Mouse (Mus musculus): ENCODE data around the gene Rundc1.
"Not testable (repeated sequence)": the region's sequence is repeated elsewhere in the genome, so short reads cannot be mapped to it uniquely, and the experiment has no call there.

Rundc1 gene

GRCm38 (mm10) chr11:101424925-101425813 is at the start of gene Rundc1, which contains the start of gene Ptges3l:
Rundc1 (plus strand) TSS chr11:101425085.
Ptges3l (minus strand) TSS chr11:101425333.
- DNase-seq, result peak; percentile 99

- not testable (repeated sequence) for DNase-seq
These were observed 46.7 kb upstream of the Rundc1 start for GRCm38 (mm10) chr11:101378196-101378595.

GRCm38 (mm10) chr11:101378926-101379325 is 46.0 kb upstream of the Rundc1 start:
- no peak for DNase-seq

GRCm38 (mm10) chr11:101381817-101382216 is 43.1 kb upstream of the Rundc1 start:
- DNase-seq, result no peak

- DNase-seq, result peak; percentile 50
These were observed 29.8 kb upstream of the Rundc1 start for GRCm38 (mm10) chr11:101395110-101395509.

- no peak for DNase-seq
These were observed 9.6 kb upstream of the Rundc1 start for GRCm38 (mm10) chr11:101415306-101415705.

- no peak for DNase-seq
These were observed 8.3 kb upstream of the Rundc1 start for GRCm38 (mm10) chr11:101416433-101417100.

GRCm38 (mm10) chr11:101417101-101417855 is 7.6 kb upstream of the Rundc1 start, which contains the start of gene Aarsd1:
Aarsd1 (minus strand) TSS chr11:101417615.
- DNase-seq, result peak; percentile 86

- DNase-seq, result no peak
These were observed 5.9 kb upstream of the Rundc1 start for GRCm38 (mm10) chr11:101418991-101419390.

GRCm38 (mm10) chr11:101419610-101420009 is 5.3 kb upstream of the Rundc1 start:
- no peak for DNase-seq

GRCm38 (mm10) chr11:101420148-101420547 is 4.7 kb upstream of the Rundc1 start:
- no peak for DNase-seq

GRCm38 (mm10) chr11:101424105-101424851 is 607 bp upstream of the Rundc1 start, which contains the start of gene Gm27029:
Gm27029 (minus strand) TSS chr11:101424796.
- peak in 1 of 2 experiments; percentile 15 for DNase-seq

GRCm38 (mm10) chr11:101426165-101426564 is 1.3 kb downstream of the Rundc1 start:
- DNase-seq, result no peak

GRCm38 (mm10) chr11:101431327-101431726 is 6.4 kb downstream of the Rundc1 start:
- no peak for DNase-seq

GRCm38 (mm10) chr11:101433396-101433795 is 8.5 kb downstream of the Rundc1 start:
- no peak for DNase-seq

- no peak for DNase-seq
These were observed 10.9 kb downstream of the Rundc1 start for GRCm38 (mm10) chr11:101435831-101436230.

- no peak for DNase-seq
These were observed 12.0 kb downstream of the Rundc1 start for GRCm38 (mm10) chr11:101436916-101437315.

GRCm38 (mm10) chr11:101438006-101438405 is 13.1 kb downstream of the Rundc1 start:
- DNase-seq, result not testable (repeated sequence)

GRCm38 (mm10) chr11:101441450-101442126 is 16.7 kb downstream of the Rundc1 start:
- DNase-seq, result not testable (repeated sequence)

- DNase-seq, result peak; percentile 95 to 96
These were observed 17.3 kb downstream of the Rundc1 start, which contains the start of gene Rpl27 for GRCm38 (mm10) chr11:101442127-101442693. Rpl27 (plus strand) TSS chr11:101442298.

- DNase-seq, result no peak
These were observed 17.9 kb downstream of the Rundc1 start for GRCm38 (mm10) chr11:101442760-101443159.
